Mouse (Mus musculus) layer of hippocampus, postnatal 14 days (tissue): ENCODE measurements around the gene Calm1. TPM values are rescaled to one million over a fixed set of nuclear protein-coding genes. Genes with fewer than 3 reads are reported as not detected.

Source experiments
- total RNA-seq, 2 experiments: library from RNA; stranded (reverse); gene quantifications; 2 replicates each; pipeline ENCODE4 v1.2.3; 2021

Calm1 gene
- total RNA-seq, 2 experiments from 2014 or later, result 1,788 to 1,825 TPM

Other genes starting within 250 kb of the Calm1 start
- gene Kcnk13, start 234.9 kb upstream of the Calm1 start, total RNA-seq, result 1 to 10 TPM; 3.0 to 3.5 TPM
- gene Psmc1, start 89.3 kb upstream of the Calm1 start, total RNA-seq, result 100 to 1,000 TPM; 193 to 200 TPM
- gene Nrde2, start 39.8 kb upstream of the Calm1 start, total RNA-seq, result 10 to 100 TPM; 19.3 to 21.0 TPM